Mouse (Mus musculus) stomach, postnatal 0 days (tissue): ENCODE results near the gene Prdm16.

Source experiments
- CTCF ChIP-seq: IDR thresholded peaks from 2 replicates; pipeline ENCODE4 v1.5.1; 2016; ENCODE audit warnings: antibody characterized with exemption, low read depth, mild to moderate bottlenecking, moderate library complexity
- EP300 ChIP-seq: optimal IDR thresholded peaks from 2 replicates; pipeline ENCODE3; 2016; ENCODE audit warnings: antibody characterized with exemption

DNA sequence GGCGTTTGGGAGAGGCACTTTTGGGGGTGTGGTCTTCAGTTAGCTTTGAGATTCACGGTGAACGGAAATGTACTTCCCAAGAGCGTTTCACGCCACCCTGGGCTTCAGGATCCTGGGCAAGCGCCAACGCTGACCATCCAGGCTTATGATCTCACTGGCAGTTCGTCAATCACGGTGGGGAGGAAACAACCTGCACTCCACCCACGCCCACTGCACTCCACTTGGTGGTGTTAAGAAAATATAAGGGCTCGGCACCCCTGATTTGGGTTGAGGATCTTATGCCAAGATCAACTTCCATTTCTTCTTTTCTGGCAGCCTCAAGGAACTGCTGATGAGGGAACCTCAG, 323.1 kb downstream of the Prdm16 start:
- TF ChIP-seq CTCF (no peak), EP300 (no peak)
